Mouse (Mus musculus): ENCODE data around the gene Trap1. TPM values are rescaled to one million over a fixed set of nuclear protein-coding genes. Genes with fewer than 3 reads are reported as not detected.

The Trap1 gene
- total and polyA plus RNA-seq, 3 experiments: 124 to 154 (median 138) TPM

DNA sequence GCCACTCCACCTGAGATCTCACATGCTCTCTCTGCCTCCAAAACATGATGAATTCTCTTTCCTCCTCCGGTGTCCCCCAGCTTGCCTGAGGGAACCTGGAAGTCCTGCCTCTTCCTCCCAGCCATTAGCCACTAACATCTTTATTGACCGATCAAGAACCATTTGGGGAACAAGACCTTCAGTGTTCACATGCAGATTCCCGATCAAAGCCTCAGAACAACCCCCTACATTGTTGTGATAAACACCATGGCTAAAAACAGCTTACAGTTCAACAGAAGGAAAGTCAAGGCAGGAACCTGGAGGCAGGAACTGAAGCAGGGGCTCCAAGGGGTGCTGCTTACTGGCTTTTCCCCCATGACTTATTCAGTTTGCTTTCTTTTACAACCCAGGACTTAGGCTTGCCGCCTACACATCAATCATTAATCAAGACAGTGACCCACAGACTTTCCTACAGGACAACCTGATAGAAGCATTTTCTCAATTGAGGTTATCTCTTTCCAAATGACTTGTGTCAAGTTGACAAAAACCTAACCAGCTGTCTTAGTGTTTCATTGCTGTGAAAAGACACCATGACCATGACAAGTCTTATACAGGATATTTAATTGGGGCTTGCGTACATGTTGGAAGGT, 63.5 kb downstream of the Trap1 start:
- 77% methylated on average over 5 of the region's 5 CpGs for WGBS
- intact Hi-C loops (cut with DNase I): no loop called here
- TF ChIP-seq CTCF (IDR thresholded peaks at IDR 0.05) (no peak), EP300 (IDR thresholded peaks at IDR 0.05; ENCODE audit: insufficient read depth, low read depth, low read length) (no peak), POLR2A (IDR thresholded peaks at IDR 0.05; ENCODE audit: insufficient read depth, low read depth, low read length) (no peak)
- no peak overlapping the region for H3K4me3 ChIP-seq
- no peaks in the 10 kb centered on the region for H3K36me3 ChIP-seq (ENCODE audit: control insufficient read depth, insufficient read depth, low read length)
- no peak overlapping the region for H3K27ac ChIP-seq
- DNase-seq: no peak
- no peaks in the 10 kb centered on the region for H3K79me2 ChIP-seq (replicated peaks; ENCODE audit: control insufficient read depth, insufficient read depth, low read length)
- no peak overlapping the region for H3K9ac ChIP-seq (ENCODE audit: low read depth, low read length)
- H3K27me3 ChIP-seq (ENCODE audit: control insufficient read depth, insufficient read depth, low read length): no peaks in the 10 kb centered on the region
- no peaks in the 10 kb centered on the region for H3K4me1 ChIP-seq (ENCODE audit: control insufficient read depth, insufficient read depth, low read length)

DNA sequence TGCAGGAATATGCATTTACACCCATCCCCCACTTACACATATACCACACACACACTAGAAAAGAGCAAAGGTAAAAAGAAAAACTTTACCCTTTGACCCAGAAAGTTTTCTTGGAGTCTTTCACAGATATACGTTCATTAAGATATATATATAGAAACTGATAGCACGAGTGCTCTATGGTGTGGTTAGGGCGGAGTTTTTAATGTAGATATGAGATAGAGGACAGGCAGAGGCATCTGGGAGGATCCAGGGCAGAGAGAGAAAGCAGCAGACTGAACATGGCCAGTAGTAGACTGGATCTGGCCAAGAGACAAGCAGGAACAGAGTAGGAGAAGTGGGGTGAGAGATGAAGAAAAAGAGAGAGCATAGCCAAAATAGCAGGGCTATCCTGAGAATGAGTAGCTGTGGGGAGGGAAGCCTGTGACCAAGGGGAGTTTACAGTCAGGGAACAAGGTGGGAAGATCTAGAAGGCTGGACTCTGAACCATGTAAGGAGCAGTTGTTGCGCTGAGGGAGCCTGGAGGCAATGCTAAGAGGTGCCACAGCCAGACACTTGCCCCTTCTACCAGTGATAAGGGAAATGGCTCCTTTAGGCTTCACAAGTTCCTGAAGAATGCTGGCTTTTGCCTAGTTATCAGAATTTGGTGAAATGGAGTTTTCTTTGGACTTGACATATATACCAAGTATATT, 64.6 kb downstream of the Trap1 start:
- intact Hi-C loops (cut with DNase I): no loop called here
- Histone ChIP-seq H3K27ac (no peak overlapping the region), H3K27me3 (ENCODE audit: control insufficient read depth, insufficient read depth, low read length) (no peaks in the 10 kb centered on the region), H3K36me3 (ENCODE audit: control insufficient read depth, insufficient read depth, low read length) (no peaks in the 10 kb centered on the region), H3K79me2 (replicated peaks; ENCODE audit: control insufficient read depth, insufficient read depth, low read length) (no peaks in the 10 kb centered on the region), H3K9ac (ENCODE audit: low read depth, low read length) (no peak overlapping the region), H3K4me1 (ENCODE audit: control insufficient read depth, insufficient read depth, low read length) (no peaks in the 10 kb centered on the region), H3K4me3 (no peak overlapping the region)
- no peak for TF ChIP-seq CTCF (IDR thresholded peaks at IDR 0.05)
- no peak for TF ChIP-seq EP300 (IDR thresholded peaks at IDR 0.05; ENCODE audit: insufficient read depth, low read depth, low read length)
- TF ChIP-seq POLR2A (IDR thresholded peaks at IDR 0.05; ENCODE audit: insufficient read depth, low read depth, low read length): no peak
- WGBS: 54% methylated on average over 4 of the region's 4 CpGs
- no peak for DNase-seq

DNA sequence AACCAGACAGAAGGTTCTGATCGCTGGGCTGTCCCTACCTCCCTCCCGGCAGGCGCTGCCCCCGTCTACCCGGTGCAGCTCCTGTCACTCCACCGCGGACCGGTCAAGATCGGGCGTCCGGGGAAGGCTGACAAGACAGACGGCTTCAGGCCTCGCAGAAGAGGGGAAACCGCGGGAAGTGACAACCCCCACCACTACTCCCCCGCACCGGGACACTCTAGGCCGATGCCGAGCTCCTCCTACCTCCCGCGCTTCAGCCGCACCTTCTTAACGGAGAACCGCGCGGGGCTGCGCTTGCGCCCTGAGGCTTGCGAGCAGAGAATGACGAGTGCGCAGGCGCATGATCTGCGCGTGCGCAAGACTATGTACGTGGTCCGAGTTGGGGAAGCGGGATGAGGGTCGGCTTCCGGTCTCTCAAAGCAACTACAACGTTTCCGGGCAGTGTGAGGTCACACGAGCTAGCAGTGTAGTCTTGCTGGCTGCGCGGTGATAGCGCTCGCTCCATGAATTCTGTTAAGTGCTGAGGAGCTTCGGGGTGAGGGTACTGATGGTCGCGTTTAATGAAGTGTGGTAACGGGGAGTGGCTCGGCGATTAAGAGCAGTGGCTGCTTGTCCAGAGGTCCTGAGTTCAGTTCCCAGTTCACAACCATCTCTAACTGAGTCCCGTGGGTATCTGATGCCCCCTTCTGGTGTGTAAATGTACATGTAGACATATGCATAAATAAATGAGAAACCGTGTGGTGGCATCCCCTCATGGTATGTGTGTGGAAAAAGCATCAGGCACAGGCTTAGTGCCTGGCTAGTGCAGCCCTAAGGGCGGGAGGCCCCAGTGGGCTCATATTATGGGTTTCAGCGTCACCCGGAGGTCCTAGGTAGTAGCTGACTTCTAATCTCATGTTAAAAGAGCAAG, 73.9 kb downstream of the Trap1 start, which contains the start of gene Slx4:
Gene Slx4 (minus strand): TSS at position 282 of the 910 bp plus-strand sequence.
- Histone ChIP-seq H3K4me3 (peak within 1 kb of the TSS; percentile 97), H3K36me3 (ENCODE audit: control insufficient read depth, insufficient read depth, low read length) (no peaks in the 10 kb centered on the region), H3K4me1 (ENCODE audit: control insufficient read depth, insufficient read depth, low read length) (peaks cover 5% of the 10 kb centered on the region), H3K79me2 (replicated peaks; ENCODE audit: control insufficient read depth, insufficient read depth, low read length) (peaks cover 2% of the 10 kb centered on the region), H3K27ac (peak within 1 kb of the TSS; percentile 92), H3K9ac (ENCODE audit: low read depth, low read length) (peak within 1 kb of the TSS; percentile 83), H3K27me3 (ENCODE audit: control insufficient read depth, insufficient read depth, low read length) (no peaks in the 10 kb centered on the region)
- DNase-seq: peak; percentile 94 to 97
- WGBS: 2% methylated on average over 58 of the region's 58 CpGs
- TF ChIP-seq POLR2A (IDR thresholded peaks at IDR 0.05; ENCODE audit: insufficient read depth, low read depth, low read length): peak; percentile 98
- TF ChIP-seq CTCF (IDR thresholded peaks at IDR 0.05): peak; percentile 48
- TF ChIP-seq EP300 (IDR thresholded peaks at IDR 0.05; ENCODE audit: insufficient read depth, low read depth, low read length): 0 out of 2 replicates have a peak, but pooled peaks have one; percentile 10
- intact Hi-C loops (cut with DNase I): loop anchor here (2.0 to 10.0 kb wide), 4 partner anchors 95 to 259 kb away; partner anchors contain the start of genes 1700037C18Rik, Cluap1, Crebbp and Zfp174

Small RNA genes lying within 50 kb of the gene (microRNA-seq; reads per million reads assigned to microRNA genes)
- 0 reads per million in 2 experiments for gene Gm23413

Other genes starting within 250 kb of the Trap1 start
- gene Olfr15, start 246.9 kb downstream of the Trap1 start, total RNA-seq (2021): not detected
- gene Olfr15, start 246.9 kb downstream of the Trap1 start, polyA plus RNA-seq (2012; rRNA removed): not detected in 2 replicates
- 1 to 10 TPM; 1.3 to 1.8 TPM for gene Zfp174, start 230.6 kb downstream of the Trap1 start, total RNA-seq (2021)
- 1.00 and 1.8 TPM in 2 replicates for gene Zfp174, start 230.6 kb downstream of the Trap1 start, polyA plus RNA-seq (2012; rRNA removed)
- gene Naa60, start 205.5 kb downstream of the Trap1 start, total RNA-seq (2021): 10 to 100 TPM; 48.6 to 49.4 TPM
- 50.4 and 59.4 TPM in 2 replicates for gene Naa60, start 205.5 kb downstream of the Trap1 start, polyA plus RNA-seq (2012; rRNA removed)
- 10 to 100 TPM; 10.8 to 12.1 TPM for gene Zfp597, start 193.3 kb downstream of the Trap1 start, total RNA-seq (2021)
- gene Zfp597, start 193.3 kb downstream of the Trap1 start, polyA plus RNA-seq (2012; rRNA removed): 2.3 and 4.6 TPM in 2 replicates
- under 1 TPM; 0.27 to 0.42 TPM for gene Gm20695, start 193.2 kb downstream of the Trap1 start, total RNA-seq (2021)
- not detected in 2 replicates for gene Gm20695, start 193.2 kb downstream of the Trap1 start, polyA plus RNA-seq (2012; rRNA removed)
- gene 1700037C18Rik, start 169.1 kb downstream of the Trap1 start, total RNA-seq (2021): 1 to 10 TPM; 2.9 TPM
- 2.9 and 5.2 TPM in 2 replicates for gene 1700037C18Rik, start 169.1 kb downstream of the Trap1 start, polyA plus RNA-seq (2012; rRNA removed)
- gene Cluap1, start 169.0 kb downstream of the Trap1 start, total RNA-seq (2021): 10 to 100 TPM in 1 of 2 experiments, 1 to 10 TPM in 1; 9.7 to 10.9 TPM
- 4.9 and 5.9 TPM in 2 replicates for gene Cluap1, start 169.0 kb downstream of the Trap1 start, polyA plus RNA-seq (2012; rRNA removed)
- 1 to 10 TPM; 1.1 to 1.2 TPM for gene Nlrc3, start 101.2 kb downstream of the Trap1 start, total RNA-seq (2021)
- 2.8 and 3.2 TPM in 2 replicates for gene Nlrc3, start 101.2 kb downstream of the Trap1 start, polyA plus RNA-seq (2012; rRNA removed)
- gene Slx4, start 74.1 kb downstream of the Trap1 start, total RNA-seq (2021): 1 to 10 TPM; 6.4 to 9.4 TPM
- gene Slx4, start 74.1 kb downstream of the Trap1 start, polyA plus RNA-seq (2012; rRNA removed): 7.7 and 9.8 TPM in 2 replicates
- gene Dnase1, start 40.9 kb downstream of the Trap1 start, total RNA-seq (2021): not detected
- gene Dnase1, start 40.9 kb downstream of the Trap1 start, polyA plus RNA-seq (2012; rRNA removed): not detected in 2 replicates
- 10 to 100 TPM; 34.8 to 39.5 TPM for gene Crebbp, start 136.2 kb upstream of the Trap1 start, total RNA-seq (2021)
- 15.1 and 17.2 TPM in 2 replicates for gene Crebbp, start 136.2 kb upstream of the Trap1 start, polyA plus RNA-seq (2012; rRNA removed)

Data from heart, adult 2 months (tissue).